In the genomic region with DNA sequence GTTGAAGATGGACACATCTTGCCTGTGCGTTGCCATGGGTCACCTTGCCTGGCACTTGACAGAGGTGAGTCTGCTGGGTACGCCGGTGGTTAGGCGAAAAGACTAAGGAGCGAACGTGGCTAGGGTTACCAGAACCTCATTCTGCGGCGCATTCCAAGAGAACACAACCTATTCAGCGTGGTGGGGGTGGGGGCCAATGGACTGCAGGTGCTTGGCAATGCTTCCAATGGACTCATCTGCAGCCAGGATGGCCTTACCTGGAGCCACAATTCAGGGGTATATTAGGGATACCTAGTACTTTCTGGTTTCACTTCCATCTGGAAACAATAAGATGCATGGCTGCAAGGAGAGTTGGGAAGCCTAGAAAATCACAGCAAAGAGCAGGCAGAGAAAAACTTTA, we compare ENCODE assay signal across 45 mouse cellular contexts. TPM values are rescaled to one million over a fixed set of nuclear protein-coding genes. Genes with fewer than 3 reads are reported as not detected.
"Had no signal": no experiment of that assay in that cellular context is flagged by ENCODE, and none has a peak within 500 bp of the region (broad histone marks: within the 10 kb centered on the region; RNA-seq: fewer than 3 reads in every experiment).

A gene (minus strand): TSS at position 101 of the 400 bp plus-strand sequence.

- H3K27me3 ChIP-seq: heart, embryonic 12.5 days; heart, embryonic 13.5 days; heart, embryonic 15.5 days; hindbrain, embryonic 12.5 days; hindbrain, embryonic 13.5 days; hindbrain, embryonic 15.5 days; intestine, embryonic 15.5 days; kidney, embryonic 15.5 days had no signal

- H3K27ac ChIP-seq: heart, embryonic 10.5 days; heart, embryonic 13.5 days; heart, embryonic 15.5 days; hindbrain, embryonic 10.5 days; hindbrain, embryonic 12.5 days; hindbrain, embryonic 13.5 days; hindbrain, embryonic 14.5 days; hindbrain, embryonic 15.5 days; hindbrain, postnatal 0 days; intestine, embryonic 15.5 days; kidney, embryonic 15.5 days; kidney, postnatal 0 days; layer of hippocampus, adult 2 months had no signal

- H3K4me2 ChIP-seq: heart, embryonic 11.5 days; heart, embryonic 12.5 days; heart, embryonic 13.5 days; heart, embryonic 15.5 days; hindbrain, embryonic 12.5 days; hindbrain, embryonic 13.5 days; hindbrain, embryonic 14.5 days; hindbrain, embryonic 15.5 days; intestine, embryonic 15.5 days; kidney, embryonic 15.5 days had no signal

- H3K9ac ChIP-seq: heart, embryonic 12.5 days; heart, embryonic 13.5 days; heart, embryonic 15.5 days; hindbrain, embryonic 12.5 days; hindbrain, embryonic 13.5 days; hindbrain, embryonic 14.5 days; hindbrain, embryonic 15.5 days; intestine, embryonic 15.5 days; kidney, embryonic 15.5 days had no signal

- H3K4me1 ChIP-seq: heart, embryonic 10.5 days; heart, embryonic 12.5 days; heart, embryonic 13.5 days; heart, embryonic 15.5 days; hindbrain, embryonic 10.5 days; hindbrain, embryonic 12.5 days; hindbrain, embryonic 13.5 days; hindbrain, embryonic 15.5 days; intestine, embryonic 15.5 days; kidney, embryonic 15.5 days had no signal

- DNase-seq: heart, postnatal 10 days; heart, postnatal 14 days; heart, postnatal 36 days; heart, postnatal 4 days; kidney, adult 11 months; kidney, adult 18-20 months; kidney, adult 2 months; kidney, adult 8-10 months; kidney, adult 9 months; kidney, postnatal 10 days; kidney, postnatal 14 days; kidney, postnatal 36 days; kidney, postnatal 4 days; layer of hippocampus, adult 9-11 months; layer of hippocampus, postnatal 36 days had no signal

- H3K36me3 ChIP-seq: heart, embryonic 10.5 days; heart, embryonic 12.5 days; heart, embryonic 13.5 days; heart, embryonic 15.5 days; hindbrain, embryonic 10.5 days; hindbrain, embryonic 12.5 days; hindbrain, embryonic 13.5 days; hindbrain, embryonic 15.5 days; intestine, embryonic 15.5 days; kidney, embryonic 15.5 days had no signal

- H3K9me3 ChIP-seq: heart, embryonic 10.5 days; heart, embryonic 13.5 days; heart, embryonic 15.5 days; hindbrain, embryonic 10.5 days; hindbrain, embryonic 12.5 days; hindbrain, embryonic 13.5 days; hindbrain, embryonic 15.5 days; intestine, embryonic 15.5 days; kidney, embryonic 15.5 days had no signal

- ATAC-seq: hindbrain, embryonic 16.5 days; hindbrain, postnatal 0 days; inflammation-experienced regulatory T-cells, adult 6 months; intestine, embryonic 15.5 days; intestine, embryonic 16.5 days; intestine, postnatal 0 days had no signal

- H3K4me3 ChIP-seq: heart, embryonic 10.5 days; heart, embryonic 12.5 days; heart, embryonic 13.5 days; heart, embryonic 15.5 days; hindbrain, embryonic 10.5 days; hindbrain, embryonic 12.5 days; hindbrain, embryonic 13.5 days; hindbrain, embryonic 15.5 days; intestine, embryonic 15.5 days; kidney, embryonic 15.5 days; layer of hippocampus, adult 2 months had no signal

RNA-seq across cellular contexts. Expression of the gene that starts here (rescaled TPM):
- total RNA-seq: heart, adult 8-10 months; heart, postnatal 10 days; heart, postnatal 14 days; heart, postnatal 4 days; hematopoietic stem cell, adult 5-6 weeks; hindbrain, postnatal 0 days; layer of hippocampus, adult 18-20 months; layer of hippocampus, adult 2 months; layer of hippocampus, adult 8-10 months; layer of hippocampus, postnatal 10 days; layer of hippocampus, postnatal 14 days; layer of hippocampus, postnatal 25 days; layer of hippocampus, postnatal 36 days had no signal
- polyA plus RNA-seq: heart, embryonic 12.5 days; heart, embryonic 14.5 days; hindbrain, embryonic 10.5 days; hindbrain, embryonic 11.5 days; hindbrain, embryonic 12.5 days; hindbrain, embryonic 13.5 days; hindbrain, embryonic 14.5 days; hindbrain, embryonic 15.5 days; hindbrain, postnatal 0 days; intestine, embryonic 14.5 days; intestine, embryonic 16.5 days; intestine, postnatal 0 days; kidney, embryonic 14.5 days had no signal
